Mouse (Mus musculus) megakaryocyte, embryonic 14.5 days (primary cell): ENCODE results near the gene Aars.

Source experiments
- FLI1 ChIP-seq: IDR thresholded peaks from 2 replicates; pipeline ENCODE4 v1.6.1; 2012; ENCODE audit warnings: low read length, inconsistent platforms, mixed read lengths
- GATA1 ChIP-seq: IDR thresholded peaks from 3 replicates; pipeline ENCODE4 v1.6.1; 2012; ENCODE audit warnings: mixed read lengths, low read length, inconsistent platforms, borderline replicate concordance

DNA sequence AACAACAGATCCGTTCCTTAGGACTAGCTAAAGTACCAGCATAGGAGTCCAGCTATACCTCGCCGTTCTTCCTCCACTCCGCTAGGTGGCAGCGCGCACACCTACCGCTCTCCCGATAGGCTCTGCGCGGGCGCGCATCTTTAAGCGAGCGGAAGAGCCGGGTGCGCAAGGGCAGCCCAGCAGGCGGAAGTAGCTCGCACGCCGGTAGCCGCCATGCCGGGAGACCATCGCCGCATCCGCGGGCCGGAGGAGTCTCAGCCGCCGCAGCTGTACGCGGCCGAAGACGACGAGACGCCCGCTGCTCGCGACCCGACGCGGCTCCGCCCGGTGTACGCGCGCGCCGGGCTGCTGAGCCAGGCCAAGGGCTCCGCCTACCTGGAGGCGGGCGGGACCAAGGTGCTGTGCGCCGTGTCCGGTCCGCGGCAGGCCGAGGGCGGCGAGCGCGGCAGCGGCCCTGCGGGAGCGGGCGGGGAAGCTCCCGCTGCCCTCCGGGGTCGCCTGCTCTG, 23.3 kb downstream of the Aars start, which contains the start of gene Exosc6:
- peak; percentile 45; the same call in 1 of the 2 replicates for TF ChIP-seq FLI1
- no peak for TF ChIP-seq GATA1
